Mouse (Mus musculus) kidney, adult 8-10 months (tissue): ENCODE measurements at regions not wholly inside any gene's neighbourhood (a gene's known extent, or its start where the extent isn't known, plus 50 kb on each side); places are given as distances from the start of the nearest gene placed in this dataset.

Source experiments
- DNase-seq, 2 experiments: peaks; one replicate each; pipeline ENCODE4 v3.0.0; 2022

- DNase-seq = no peak
Observed at GRCm38 (mm10) chr9:118204456-118204855, 54.5 kb upstream of the Cmc1 start.

DNA sequence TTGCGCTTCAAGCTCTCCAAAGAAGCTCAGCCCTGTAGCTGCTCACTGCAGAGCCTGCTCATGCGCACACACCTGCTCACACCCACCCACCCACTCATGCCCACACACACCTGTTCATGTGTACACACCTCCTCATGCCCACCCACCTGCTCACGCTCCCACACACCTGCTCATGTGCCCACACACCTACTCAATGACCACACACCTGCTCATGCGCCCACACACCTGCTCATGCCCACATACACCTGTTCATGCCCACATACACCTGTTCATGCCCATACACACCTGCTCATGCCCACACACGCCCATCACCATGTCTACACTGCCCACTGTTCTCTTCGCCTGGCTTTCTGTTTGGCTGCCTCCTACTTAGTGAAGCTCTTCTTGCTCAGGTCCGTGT is 56.5 kb upstream of the Cmc1 start:
- DNase-seq = no peak

DNA sequence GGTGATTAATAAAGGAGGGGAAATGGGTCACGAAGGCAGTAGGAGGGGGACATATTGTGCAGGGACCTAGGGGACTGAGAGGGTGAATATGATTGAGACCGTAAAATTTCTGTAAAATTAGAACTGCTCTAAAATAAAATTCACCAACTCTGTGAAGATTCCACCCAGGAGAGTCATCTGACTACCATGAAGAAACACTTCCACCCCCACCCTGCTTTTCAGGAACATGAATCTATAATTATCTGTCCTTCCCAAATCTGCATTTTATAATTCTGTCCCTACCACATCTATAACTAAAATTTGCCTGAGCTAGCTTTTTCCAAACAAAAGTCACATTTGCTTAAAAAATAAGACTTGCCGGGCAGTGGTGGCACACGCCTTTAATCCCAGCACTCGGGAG is 69.7 kb upstream of the Cmc1 start:
- DNase-seq = no peak

DNA sequence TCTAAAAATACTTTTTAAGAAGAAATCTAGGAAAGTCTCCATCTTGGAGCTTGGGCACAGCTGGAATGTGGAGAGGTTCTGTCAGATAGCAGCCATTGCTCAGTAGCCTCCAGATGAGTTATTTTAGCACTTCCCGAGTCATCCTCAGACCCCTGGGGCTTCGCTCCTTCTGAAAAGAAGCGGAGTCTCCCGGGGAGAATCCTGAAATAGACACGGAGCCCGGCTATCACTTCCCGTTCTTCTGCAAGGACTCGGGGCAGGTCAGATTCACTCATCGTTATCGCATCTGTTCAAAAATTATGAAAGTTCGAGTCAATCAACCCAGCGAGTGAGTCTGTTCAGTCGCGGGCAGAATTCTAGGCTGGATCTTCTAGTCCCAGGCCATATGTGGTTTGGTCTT is 71.2 kb upstream of the Cmc1 start:
- DNase-seq = no peak

GRCm38 (mm10) chr9:118227401-118228061 is 77.6 kb upstream of the Cmc1 start:
- peak in 1 of 2 experiments; percentile 8 for DNase-seq

- no peak for DNase-seq
Observed at GRCm38 (mm10) chr9:118228691-118229427, 78.9 kb upstream of the Cmc1 start.

DNA sequence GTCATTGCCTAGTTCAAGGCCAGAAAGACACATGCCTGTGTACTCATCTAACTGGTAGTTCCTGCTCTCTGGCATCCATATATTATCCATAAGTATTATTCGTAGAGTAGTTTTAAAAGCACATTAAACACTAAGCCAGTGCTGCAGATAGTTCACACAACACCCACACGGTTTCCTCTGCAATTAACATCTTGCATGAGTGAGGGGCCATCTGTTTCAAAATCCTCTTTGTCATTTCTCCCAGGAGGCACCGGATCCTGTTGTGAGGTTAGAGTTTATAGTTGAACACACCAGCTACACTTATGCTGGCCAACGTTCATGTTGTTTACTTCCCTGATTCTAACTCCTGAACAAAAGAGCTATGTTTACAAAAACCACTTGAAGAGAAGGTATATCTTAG is 90.7 kb upstream of the Cmc1 start:
- DNase-seq = no peak

DNA sequence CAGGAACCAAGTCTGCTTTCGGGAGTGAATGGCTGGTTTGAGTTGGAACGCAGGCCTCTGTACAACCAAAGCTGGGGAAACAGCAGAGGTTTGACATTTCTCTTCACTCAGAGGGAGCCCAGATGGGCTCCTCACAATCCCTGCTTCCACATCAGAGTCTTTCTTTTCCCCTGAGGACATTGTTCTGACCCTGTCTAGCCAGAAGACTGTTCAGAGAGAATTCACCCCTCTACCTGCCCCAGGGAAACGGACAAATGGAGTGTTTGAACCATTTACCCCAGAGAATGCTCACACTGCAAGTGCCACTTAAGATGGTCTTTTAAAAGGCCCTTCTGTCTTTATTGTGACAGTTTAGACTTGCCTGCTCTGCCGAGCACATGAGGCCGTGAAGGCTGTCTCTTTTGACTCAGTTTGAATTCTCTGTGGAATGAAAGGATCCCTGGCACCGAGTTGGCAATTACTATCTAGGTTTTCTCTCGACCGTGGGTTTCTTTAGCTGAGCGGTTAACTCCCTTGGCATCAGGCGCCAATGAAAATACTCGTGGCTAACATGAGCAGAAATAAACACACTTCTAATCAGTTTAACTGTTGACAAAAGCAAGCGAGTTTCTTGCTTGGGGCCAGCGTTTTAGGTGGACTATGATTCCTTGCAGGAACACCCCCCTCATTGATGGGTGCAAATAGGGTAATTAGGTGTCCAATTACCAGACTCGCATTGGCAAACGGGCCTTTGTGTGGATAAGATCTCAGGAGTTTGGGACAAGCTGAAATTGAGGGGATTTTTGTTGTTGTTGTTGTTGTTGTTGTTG is 97.0 kb upstream of the Cmc1 start:
- DNase-seq = no peak

DNA sequence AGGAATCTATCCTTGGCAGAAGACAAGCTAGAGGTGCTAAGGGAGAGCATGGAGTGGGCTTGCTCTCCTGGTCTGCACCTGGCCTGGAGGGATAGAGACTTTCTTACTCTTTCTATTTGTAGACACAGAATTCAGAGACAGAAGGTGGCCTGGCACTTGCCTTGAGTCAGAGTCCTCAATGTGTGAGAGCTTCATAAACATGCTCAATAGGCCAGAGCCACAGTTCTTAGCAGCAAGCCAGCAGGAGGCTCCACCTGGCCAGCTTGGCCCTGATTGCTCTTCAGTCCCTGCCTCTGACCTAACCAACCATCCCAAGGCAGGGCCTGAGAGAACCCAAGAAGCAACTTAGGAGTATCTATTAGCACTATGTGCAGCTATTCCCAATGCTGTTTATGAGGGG is 103.9 kb upstream of the Cmc1 start:
- DNase-seq = no peak

DNA sequence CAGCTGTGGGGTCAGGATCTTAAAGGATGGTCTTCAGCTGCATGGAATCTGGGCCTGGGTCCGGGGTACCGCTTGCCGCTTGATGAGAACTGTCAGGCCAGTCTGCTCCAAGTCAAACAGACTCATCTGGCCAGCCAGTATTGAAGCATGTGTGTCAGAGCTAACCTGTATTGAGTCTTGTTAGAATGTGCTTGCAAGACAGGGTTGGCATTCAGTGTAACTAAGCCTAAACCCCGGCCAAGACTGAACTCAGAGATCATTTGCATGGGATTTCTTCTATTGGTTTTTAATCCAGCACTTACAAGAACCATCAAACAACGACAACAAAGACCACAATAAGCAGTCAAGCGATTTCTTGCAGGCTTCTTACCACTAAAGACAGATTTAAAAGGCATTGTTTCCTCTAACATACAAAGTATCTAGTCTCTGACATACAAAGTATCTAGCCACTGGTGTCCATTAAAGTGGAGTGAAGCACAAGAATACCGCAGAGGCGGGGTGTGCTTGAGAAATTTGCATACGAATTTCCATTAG is 105.3 kb upstream of the Cmc1 start:
- no peak for DNase-seq

DNA sequence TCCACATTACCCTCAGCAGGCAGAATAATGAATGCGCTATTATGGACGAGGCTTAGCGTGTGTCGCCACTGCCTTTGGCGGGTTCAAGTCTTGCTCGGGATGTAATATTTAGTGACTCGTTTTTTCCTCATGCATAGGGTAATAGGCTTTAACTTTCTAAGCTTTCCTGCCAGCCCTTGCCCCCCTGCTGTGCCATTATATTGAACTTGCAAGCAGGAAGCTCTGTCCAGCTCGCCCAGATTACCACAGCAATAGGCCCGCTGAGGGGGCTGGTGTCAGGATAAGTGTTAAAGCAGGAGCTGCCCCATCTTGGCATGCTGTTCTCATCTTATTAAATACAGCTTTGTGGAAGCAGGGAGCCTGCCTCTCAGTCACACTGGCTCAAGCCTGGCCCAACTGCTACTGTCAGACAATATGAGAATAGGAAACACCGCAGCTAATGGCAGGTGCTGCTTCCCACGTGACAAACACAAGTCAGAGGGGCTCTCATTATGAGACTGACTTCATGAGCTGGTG is 105.8 kb upstream of the Cmc1 start:
- no peak for DNase-seq

- DNase-seq = no peak
Observed at GRCm38 (mm10) chr9:118266298-118266697, 116.3 kb upstream of the Cmc1 start.

GRCm38 (mm10) chr9:118271681-118272080 is 121.7 kb upstream of the Cmc1 start:
- peak; percentile 23 to 40 for DNase-seq

DNA sequence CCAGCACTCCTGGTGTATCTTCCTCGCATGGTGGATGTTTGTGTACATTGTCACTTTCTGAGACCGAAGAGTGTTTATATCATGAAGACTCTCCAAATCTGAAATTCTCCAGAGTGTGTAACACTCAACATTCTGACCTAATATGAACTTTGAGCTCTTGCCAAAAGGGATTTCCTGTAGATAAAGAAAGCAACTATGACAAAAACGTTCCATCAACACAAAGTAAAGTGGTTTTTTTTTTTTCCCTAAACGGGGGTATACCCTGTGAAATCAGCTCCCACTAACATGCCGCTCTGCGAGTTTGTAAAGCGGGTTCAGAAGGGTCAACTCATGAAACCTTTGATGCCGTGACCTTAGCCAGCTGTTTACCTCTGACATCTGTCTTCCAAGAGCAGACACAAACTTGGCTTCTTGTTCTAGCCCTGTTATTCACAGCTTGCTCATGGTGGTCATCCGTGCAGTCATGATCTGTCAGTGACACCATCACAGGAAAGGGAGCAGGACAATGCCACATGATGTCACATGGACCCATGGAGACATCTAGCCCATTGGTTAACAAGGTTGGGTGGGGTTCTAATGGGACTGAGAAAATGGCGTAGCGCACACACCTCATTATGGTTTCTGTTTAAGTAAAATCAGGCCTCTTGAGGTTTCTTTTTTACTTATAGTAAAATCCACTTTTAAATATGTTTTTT is 122.9 kb upstream of the Cmc1 start:
- DNase-seq = peak; percentile 2 to 5

- no peak for DNase-seq
Observed at GRCm38 (mm10) chr9:118285481-118285880, 135.5 kb upstream of the Cmc1 start.

DNA sequence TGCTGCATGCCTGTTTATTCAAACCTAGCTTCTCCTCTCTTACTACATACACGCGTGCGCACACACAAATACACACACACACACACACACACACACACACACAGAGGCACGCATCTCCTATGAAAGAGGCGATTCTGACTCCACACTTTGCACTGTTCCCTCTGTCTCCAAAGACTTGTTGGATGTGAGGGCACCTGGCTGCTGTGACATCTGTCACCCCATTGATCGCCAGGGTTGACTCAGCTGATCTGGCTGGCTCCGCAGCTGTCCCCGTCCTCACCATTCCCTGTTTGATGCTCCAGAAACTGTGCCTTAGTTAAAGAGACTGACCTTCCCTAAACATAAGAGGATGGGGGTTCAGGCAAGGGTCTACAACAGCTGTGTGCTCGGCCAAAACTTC is 137.6 kb upstream of the Cmc1 start:
- no peak for DNase-seq

DNA sequence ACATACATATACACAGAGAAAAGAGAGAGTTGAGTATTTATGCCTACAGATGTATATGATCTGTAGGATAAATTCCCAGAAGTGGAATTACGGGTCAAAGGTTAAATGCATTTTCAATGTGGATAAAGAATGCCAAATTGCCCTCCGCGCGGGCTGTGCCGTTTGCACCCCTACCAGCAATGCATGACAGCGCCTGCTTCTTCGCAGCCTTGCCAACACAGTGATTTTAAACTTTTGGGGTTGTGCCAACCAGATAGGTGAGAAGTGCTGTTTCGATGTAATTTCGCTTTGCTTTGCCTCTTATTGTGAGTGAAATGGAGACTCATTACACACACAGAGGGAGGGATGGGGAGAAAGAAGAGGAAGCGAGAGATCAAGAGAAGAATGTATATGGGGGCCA is 142.9 kb upstream of the Cmc1 start:
- no peak for DNase-seq

DNA sequence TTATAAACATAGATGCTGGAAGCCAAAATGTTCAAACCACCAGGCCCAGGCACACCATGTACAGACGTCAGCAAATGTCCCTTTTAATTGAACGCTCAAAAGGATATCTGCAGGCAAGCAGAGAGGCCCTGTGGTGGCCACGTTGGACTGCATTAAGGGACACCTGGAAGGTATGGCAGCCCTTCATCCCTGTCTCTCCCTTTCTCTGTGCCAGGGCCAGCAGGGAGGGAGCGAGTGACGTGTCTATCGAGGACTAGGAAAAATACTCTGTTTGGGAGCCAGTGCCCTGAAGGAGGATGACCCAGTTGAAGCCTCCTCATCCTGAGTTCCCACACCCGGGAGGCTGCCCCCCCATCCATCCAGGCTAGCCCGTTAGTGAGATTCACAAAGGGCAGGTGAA is 144.0 kb upstream of the Cmc1 start:
- no peak for DNase-seq

- no peak for DNase-seq
Observed at GRCm38 (mm10) chr9:118302785-118303384, 152.9 kb upstream of the Cmc1 start.

- no peak for DNase-seq
Observed at GRCm38 (mm10) chr9:118318357-118319140, 159.5 kb upstream of the Eomes start.

GRCm38 (mm10) chr9:118323796-118324195 is 154.2 kb upstream of the Eomes start:
- DNase-seq = no peak
